Mouse (Mus musculus): ENCODE data around the gene A530016L24Rik.

DNA sequence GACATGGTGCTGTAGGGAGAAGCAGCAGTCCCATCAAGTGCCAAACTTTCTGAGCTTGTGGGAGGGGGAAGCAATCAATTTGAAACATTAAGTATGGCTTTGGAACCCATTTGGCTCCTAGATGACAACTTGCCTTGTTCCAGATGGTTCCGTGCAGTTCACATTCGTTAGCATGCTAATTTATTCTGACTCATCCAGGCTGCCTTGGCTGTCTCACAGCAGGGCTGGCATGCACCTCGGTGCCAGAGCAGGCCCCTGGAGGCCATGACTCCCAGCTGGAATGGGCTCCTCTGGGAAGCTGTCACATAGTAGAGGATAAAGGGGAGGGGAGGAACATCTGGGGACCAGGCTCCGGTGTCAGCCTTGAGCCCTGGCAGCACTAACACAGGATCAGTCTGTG lies 31.4 kb upstream of the A530016L24Rik start:
- TF ChIP-seq KAT2A (IDR thresholded peaks at IDR 0.05; ENCODE audit: insufficient replicate concordance, low read length) (no peak), POLR2A (IDR thresholded peaks at IDR 0.05; ENCODE audit: low read depth, low read length) (no peak), MYC (IDR thresholded peaks at IDR 0.05; ENCODE audit: low read depth, low read length) (no peak), CTCF (conservative IDR thresholded peaks at IDR 0.05 in 1 of 2, IDR thresholded peaks at IDR 0.05 in 1 of 2; ENCODE audit: low read depth in 2 of 2, low read length in 2 of 2) (no peak), GABPA (IDR thresholded peaks at IDR 0.05; ENCODE audit: insufficient replicate concordance, low read depth, low read length) (no peak), EP300 (IDR thresholded peaks at IDR 0.05; ENCODE audit: low read length) (no peak)

All from CH12.LX (cell line).